Mouse (Mus musculus): ENCODE measurements around the gene Olfr901.
"Not testable (repeated sequence)": the region's sequence is repeated elsewhere in the genome, so short reads cannot be mapped to it uniquely, and the experiment has no call there.

The Olfr901 gene

DNA sequence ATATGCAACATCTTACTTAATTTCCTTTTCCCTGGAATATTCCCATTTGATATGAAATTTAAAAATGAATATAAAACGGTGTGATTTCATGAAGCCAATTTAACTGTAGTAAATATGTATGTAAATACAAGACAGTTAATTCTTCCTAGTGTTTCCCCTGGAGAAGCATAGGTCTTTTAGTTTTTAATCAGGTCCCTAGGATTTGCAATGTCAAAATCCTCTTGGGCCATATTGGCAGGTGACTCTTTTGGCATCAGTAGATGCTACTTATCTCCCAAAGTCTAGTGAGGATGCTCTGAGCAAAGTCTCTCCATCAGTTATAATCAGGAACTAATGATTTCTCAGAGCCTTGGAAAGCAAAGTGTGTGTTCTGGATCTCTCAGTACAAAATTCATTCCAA lies at the start of gene Olfr901:
Gene Olfr901 (plus strand): TSS at position 301 of the 400 bp plus-strand sequence.
- DNase-seq: no peak

DNA sequence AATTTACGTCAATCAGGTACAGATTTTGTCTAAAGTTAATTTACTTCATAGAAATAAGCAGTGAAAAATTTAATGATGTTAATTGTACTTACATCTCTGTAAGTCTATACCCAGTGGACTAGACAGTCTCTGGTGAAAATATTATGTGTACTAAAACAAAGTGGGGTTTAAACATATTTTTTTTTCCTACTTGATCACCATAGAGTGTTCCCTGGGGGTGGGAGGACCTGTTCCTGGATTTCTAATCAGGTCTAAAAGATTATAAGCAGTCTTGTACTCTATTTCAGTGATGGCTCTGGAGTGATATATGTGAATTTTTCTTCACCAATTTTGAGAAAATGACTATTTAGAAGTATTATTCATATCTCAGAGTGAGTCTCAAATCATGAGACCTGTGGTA lies 27.9 kb upstream of the Olfr901 start, which contains the start of gene Olfr147:
Gene Olfr147 (plus strand): TSS at position 301 of the 400 bp plus-strand sequence.
- no peak for DNase-seq

DNA sequence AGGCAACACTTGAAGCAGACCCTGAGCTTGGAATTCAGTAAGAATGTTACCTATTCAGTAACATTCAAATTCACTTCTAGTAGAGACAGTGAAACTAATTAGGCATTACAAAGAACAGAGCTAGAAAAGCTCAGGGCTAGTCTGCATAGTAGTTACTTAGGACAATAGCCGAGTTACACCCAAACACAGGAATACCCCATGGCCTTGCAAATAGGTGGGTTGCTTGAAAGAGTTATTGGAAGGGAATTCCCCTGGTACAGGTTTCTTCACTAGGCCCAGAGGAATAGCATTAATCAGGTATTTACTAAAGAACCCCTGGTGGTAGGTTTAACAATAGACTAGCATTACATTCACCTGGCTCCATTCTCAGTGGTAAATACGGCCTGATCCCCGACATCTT lies 21.8 kb upstream of the Olfr901 start:
- not testable (repeated sequence) for DNase-seq

DNA sequence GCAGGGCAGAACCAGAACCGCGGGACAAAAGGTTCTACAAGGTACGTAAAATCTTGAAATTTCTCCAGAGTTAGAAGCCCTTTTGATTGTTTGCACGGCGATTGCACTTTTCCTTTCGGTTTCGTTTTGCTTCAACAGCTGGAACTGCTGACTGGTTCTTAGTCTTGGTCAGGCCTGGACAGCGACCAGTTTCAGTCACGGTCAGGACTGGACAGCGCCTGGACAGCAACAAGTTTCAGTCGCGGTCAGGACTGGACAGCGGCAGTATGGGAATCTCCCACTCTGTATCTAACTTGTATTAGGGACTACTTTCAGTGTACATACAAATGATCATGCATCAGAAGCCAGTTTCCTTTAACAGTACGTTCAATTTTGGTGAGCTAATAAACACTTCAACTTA lies 15.8 kb upstream of the Olfr901 start:
- not testable (repeated sequence) for DNase-seq

DNA sequence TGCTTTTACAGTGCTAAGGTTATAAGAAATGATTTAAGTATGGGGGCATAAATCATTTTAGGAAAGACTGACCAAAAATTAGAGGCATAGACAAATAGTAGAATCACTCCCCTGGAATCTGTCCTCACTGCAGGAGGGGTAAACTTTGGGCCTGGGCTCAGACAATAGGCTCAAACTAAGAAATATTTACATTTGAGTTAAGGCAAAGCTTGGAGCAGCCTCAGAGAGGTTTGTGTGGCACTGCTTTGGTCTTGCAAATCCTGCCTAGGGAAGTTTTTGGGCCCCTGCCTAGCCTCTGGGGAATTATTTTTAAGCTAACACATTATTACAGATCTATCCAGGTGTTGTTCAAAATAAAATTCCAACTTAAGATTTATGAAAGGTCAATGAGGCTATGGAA lies 5.5 kb upstream of the Olfr901 start:
- DNase-seq: no peak

DNA sequence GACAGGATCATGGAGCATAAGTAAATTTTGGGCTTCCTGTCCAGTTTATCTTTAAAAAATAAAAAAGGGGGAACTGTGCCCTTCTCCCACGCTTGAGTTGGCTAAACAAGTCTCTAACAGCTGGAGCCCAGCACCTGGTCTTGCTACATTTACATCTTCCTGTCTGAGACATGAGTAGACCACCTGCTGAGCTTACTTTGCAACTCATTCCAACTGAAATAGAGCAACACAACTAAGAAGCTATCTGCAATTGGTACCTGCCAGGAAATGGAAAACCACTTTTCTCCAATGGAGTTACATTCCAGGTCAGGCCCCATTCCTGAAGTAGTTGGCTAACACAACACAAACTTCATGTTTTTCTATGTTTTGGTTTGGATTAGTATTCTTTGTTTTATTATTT lies 2.2 kb upstream of the Olfr901 start:
- DNase-seq: no peak

DNA sequence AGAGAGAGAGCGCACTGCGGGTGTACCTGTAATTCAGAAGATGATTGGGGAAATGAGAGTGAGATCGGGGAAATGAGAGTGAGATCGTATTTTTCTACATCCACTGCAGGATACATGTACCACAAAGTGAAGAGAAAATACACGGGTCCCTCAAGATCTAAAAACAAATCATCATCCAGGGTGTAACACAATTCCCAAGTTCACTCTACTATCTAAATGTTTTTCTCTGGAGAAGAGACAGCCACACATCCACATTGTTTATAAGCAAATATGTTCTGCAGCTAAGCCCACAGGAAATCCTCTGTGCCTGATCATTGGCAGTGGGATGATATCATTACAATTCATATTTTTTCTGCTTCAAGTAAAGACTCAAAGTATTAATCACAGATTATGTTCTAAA lies 18.1 kb downstream of the Olfr901 start, which contains the start of gene Olfr902:
Gene Olfr902 (plus strand): TSS at position 301 of the 400 bp plus-strand sequence.
- DNase-seq: no peak

DNA sequence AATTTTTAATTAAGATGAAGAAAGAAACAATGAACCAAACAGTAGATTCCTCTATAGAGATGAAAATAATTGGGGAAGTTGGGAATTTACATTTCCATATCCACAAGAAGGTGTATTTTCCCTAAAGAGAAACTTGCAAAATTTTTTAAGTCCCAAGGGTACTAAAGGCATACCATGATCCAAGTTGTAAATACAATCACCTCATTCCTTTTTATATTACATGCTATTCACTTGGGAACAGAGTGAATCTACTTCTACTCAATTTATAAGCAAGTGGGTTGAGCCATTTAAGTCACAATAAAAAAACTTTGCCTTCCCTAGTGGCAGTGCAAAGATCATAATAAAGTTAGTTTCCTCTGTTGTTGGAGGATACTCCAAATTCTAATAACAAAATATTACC lies 33.6 kb downstream of the Olfr901 start, which contains the start of gene Olfr904:
Gene Olfr904 (plus strand): TSS at position 301 of the 400 bp plus-strand sequence.
- no peak for DNase-seq

DNA sequence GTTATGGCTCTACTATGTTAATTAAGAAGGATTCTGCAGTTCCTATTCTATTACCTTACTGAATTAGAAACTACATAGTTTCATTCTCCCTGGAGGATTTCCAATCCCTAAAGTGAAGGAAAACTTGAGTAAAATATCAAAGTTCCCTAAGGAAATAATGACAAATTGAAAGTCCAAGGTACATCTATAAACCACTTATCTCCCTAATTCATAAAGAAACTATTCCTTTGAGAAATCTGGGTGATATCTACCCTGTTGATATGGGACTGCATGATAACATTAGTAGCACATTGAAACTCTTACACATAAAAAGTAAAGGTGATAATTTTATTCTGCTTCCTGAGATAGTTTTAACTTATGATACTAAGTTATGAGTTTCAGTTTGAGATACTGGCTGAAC lies 41.6 kb downstream of the Olfr901 start, which contains the start of gene Olfr905:
Gene Olfr905 (plus strand): TSS at position 301 of the 400 bp plus-strand sequence.
- no peak for DNase-seq
